Mouse (Mus musculus) forebrain, embryonic 12.5 days (tissue): Measurements from ENCODE around the gene Tmtc4. TPM values are rescaled to one million over a fixed set of nuclear protein-coding genes. Genes with fewer than 3 reads are reported as not detected.

Experiments used
- ATAC-seq: fragments of 200-750 bp; cut with Nextera tagmentation; 2 replicates; pipeline ENCODE4 v1.8.0; 2017; ENCODE audit warnings: moderate TSS enrichment; ENCODE audit not compliant: low FRiP score
- H3K27ac ChIP-seq: fragments of 300-500 bp; sonication (generic); 2 replicates; pipeline ENCODE4 v1.5.1; 2016; ENCODE audit warnings: mild to moderate bottlenecking
- H3K27me3 ChIP-seq: fragments of 300-500 bp; sonication (generic); 2 replicates; pipeline ENCODE4 v1.6.1; 2016; ENCODE audit warnings: mild to moderate bottlenecking
- H3K36me3 ChIP-seq: fragments of 300-500 bp; sonication (generic); replicated peaks from 2 replicates; pipeline ENCODE4 v1.6.1; 2016; ENCODE audit warnings: mild to moderate bottlenecking
- H3K4me1 ChIP-seq: fragments of 300-500 bp; sonication (generic); 2 replicates; pipeline ENCODE4 v1.6.1; 2016
- H3K4me2 ChIP-seq: fragments of 300-500 bp; sonication (generic); 2 replicates; pipeline ENCODE4 v1.6.1; 2016; ENCODE audit warnings: mild to moderate bottlenecking, moderate library complexity
- H3K4me3 ChIP-seq: fragments of 300-500 bp; sonication (generic); replicated peaks from 2 replicates; pipeline ENCODE4 v1.5.1; 2016; ENCODE audit warnings: mild to moderate bottlenecking
- H3K9ac ChIP-seq: fragments of 300-500 bp; sonication (generic); 2 replicates; pipeline ENCODE4 v1.6.1; 2016; ENCODE audit warnings: mild to moderate bottlenecking
- H3K9me3 ChIP-seq: fragments of 300-500 bp; sonication (generic); 2 replicates; pipeline ENCODE4 v1.6.1; 2016
- WGBS: fragments of 180-500 bp; shearing (Covaris S2); methylation state at CpG from one replicate; pipeline ENCODE4 v1.1.7; 2016; 5-methylcytosine and 5-hydroxymethylcytosine counted together
- polyA plus RNA-seq: library from polyadenylated mRNA; unstranded; fragments of >200 nt; fragmentation: Nextera tagmentation; extraction: Ambion mirVana; gene quantifications from 2 replicates; pipeline ENCODE4 v1.2.1, GENCODE M21; 2016

Tmtc4 gene
- polyA plus RNA-seq, 1 experiment from 2014 or later, result 37.3 TPM

DNA sequence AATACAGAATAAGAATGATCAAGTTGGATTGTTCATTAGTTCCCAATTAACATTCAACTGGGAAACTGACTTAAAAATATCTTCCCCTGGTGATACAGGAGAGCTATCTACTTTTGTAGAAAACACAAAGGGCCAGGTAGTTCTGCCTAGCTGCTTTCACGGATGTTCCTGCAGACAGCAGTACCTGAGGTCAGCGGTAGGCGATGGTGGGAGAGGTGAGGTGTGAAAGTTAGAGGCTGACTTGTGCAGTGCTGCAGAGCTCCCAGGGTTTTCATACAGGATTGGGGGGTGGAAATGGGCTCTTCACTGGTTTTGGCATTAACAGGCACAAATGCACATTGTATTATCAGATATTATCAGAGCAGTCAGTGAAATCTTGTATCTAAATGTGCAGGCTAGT, 106.0 kb downstream of the Tmtc4 start:
- Histone ChIP-seq H3K4me2 (no peak overlapping the region), H3K27me3 (peaks cover 35% of the 10 kb centered on the region), H3K27ac (no peak overlapping the region), H3K36me3 (no peaks in the 10 kb centered on the region), H3K9ac (no peak overlapping the region), H3K4me3 (no peak overlapping the region), H3K4me1 (peaks cover 29% of the 10 kb centered on the region), H3K9me3 (no peaks in the 10 kb centered on the region)
- WGBS, result 90% methylated on average over 3 of the region's 3 CpGs
- ATAC-seq, result no peak

DNA sequence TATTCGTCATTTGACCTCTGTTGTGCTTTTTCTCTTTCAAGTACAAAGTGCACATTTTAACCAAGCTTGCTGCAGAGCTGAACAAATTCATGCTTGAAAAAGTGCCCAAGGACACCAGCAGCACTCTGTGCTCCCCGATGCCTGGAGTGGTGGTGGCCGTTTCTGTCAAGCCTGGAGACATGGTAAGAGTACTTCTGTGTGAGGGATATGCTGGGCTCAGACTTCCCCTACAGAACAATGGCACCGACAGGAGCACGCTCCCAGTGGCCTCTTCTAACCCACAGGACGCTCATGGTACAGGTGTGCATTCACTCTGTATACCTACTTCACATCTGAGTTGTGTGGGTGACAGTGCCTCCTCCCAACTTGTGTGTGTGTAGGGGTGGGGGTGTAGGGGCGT, 107.1 kb downstream of the Tmtc4 start:
- Histone ChIP-seq H3K4me3 (no peak overlapping the region), H3K9me3 (no peaks in the 10 kb centered on the region), H3K4me1 (peaks cover 27% of the 10 kb centered on the region), H3K27me3 (peaks cover 38% of the 10 kb centered on the region), H3K4me2 (no peak overlapping the region), H3K36me3 (no peaks in the 10 kb centered on the region), H3K9ac (no peak overlapping the region), H3K27ac (no peak overlapping the region)
- WGBS, result 70% methylated on average over 7 of the region's 7 CpGs
- ATAC-seq, result no peak

DNA sequence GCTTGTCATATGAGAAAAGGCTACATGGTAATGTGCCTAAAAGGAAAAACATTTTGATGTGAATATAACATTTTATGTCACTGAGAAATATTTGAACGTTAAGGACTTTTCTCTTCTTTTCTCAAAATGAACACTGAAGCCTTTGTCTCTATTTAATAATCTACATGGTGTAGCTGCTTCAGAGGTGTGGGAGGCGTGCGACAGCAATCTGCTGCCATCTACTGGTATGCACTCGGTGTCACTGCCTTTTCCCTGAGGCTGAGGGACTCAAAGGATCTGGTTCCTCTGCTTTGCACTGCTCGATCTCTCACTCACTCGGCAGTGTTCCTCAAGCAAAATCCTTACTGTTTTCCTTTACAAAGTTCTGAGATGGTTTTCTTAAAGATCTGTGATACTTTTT, 107.7 kb downstream of the Tmtc4 start:
- Histone ChIP-seq H3K4me1 (peaks cover 23% of the 10 kb centered on the region), H3K9me3 (no peaks in the 10 kb centered on the region), H3K27ac (no peak overlapping the region), H3K4me3 (no peak overlapping the region), H3K36me3 (no peaks in the 10 kb centered on the region), H3K9ac (no peak overlapping the region), H3K27me3 (peaks cover 39% of the 10 kb centered on the region), H3K4me2 (no peak overlapping the region)
- 1% methylated on average over 6 of the region's 6 CpGs for WGBS
- peak; percentile 87 for ATAC-seq

DNA sequence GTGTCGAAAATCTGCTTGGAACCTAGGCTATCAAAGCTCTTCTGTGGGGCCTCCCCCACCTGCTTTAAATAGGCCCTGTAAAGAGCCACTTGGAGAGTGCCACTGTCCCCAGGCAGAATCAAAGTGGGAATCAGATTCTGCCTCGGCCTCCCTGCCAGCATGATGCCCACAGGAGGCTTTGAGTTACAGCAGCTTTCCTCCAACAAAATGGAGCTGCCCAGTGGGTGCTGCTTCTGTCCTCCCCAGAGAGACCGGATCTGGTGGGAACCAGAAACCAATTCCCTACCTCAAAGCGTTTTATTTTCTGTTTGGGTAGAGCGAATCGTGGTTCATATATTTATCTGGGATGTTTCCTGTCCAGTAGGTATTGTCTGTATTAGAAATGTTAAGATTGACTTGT, 108.2 kb downstream of the Tmtc4 start:
- Histone ChIP-seq H3K9ac (no peak overlapping the region), H3K36me3 (no peaks in the 10 kb centered on the region), H3K27ac (peak overlapping the region; percentile 61), H3K9me3 (no peaks in the 10 kb centered on the region), H3K4me1 (peaks cover 23% of the 10 kb centered on the region), H3K27me3 (peaks cover 44% of the 10 kb centered on the region), H3K4me2 (no peak overlapping the region), H3K4me3 (no peak overlapping the region)
- ATAC-seq, result peak; percentile 14; the same call in 1 of the 2 replicates
- WGBS, result 37% methylated on average over 6 of the region's 6 CpGs

DNA sequence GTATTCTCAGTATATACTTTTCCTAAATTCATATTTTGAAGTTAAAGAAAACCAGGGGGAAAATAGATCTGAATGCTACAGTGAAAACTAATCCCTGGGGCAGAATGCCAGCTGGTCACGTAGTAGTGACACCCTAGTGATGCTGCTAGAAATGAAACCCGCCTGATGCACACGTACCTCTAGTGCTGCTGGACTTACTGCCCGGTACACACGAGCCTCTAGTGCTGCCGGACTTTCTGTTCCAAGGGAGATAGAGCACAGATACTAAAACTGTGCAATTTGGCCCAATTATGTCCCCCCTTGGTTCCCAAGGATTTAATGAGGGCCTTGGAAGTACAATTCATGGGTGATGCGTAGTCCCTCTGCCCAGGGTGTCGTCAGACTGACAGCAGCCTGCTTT, 108.8 kb downstream of the Tmtc4 start:
- Histone ChIP-seq H3K36me3 (no peaks in the 10 kb centered on the region), H3K4me1 (peaks cover 23% of the 10 kb centered on the region), H3K9me3 (no peaks in the 10 kb centered on the region), H3K27ac (peak overlapping the region; percentile 61), H3K4me3 (no peak overlapping the region), H3K27me3 (peaks cover 44% of the 10 kb centered on the region), H3K9ac (no peak overlapping the region), H3K4me2 (no peak overlapping the region)
- 43% methylated on average over 8 of the region's 8 CpGs for WGBS
- no peak; the same call in 1 of the 2 replicates for ATAC-seq

DNA sequence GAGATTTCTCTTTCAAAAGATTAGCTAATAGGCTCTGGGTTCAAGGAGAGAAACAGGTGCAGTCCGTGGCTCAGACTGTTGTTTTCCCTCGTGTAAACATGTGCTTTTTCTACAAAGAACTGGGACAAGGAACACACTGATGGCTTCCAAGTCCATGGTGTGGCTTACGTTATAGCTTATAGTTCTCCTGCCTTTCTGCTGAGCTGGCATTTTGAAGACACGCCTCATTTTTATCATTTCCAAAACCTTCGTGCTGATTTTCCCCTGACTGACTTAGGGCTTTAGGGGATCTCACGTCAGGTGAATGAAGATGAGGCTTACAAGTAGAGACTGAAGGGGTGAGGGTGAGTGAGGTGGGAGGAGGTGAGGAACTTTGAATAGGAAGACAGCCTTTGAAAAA, 111.2 kb downstream of the Tmtc4 start:
- no peaks in the 10 kb centered on the region for H3K36me3 ChIP-seq
- H3K27ac ChIP-seq, result no peak overlapping the region
- H3K9ac ChIP-seq, result no peak overlapping the region
- peaks cover 46% of the 10 kb centered on the region for H3K27me3 ChIP-seq
- no peak for ATAC-seq
- 71% methylated on average over 6 of the region's 6 CpGs for whole genome bisulfite sequencing
- no peak overlapping the region; the same call in 1 of the 2 replicates for H3K4me2 ChIP-seq
- peaks cover 25% of the 10 kb centered on the region for H3K4me1 ChIP-seq
- no peaks in the 10 kb centered on the region for H3K9me3 ChIP-seq
- H3K4me3 ChIP-seq, result no peak overlapping the region

DNA sequence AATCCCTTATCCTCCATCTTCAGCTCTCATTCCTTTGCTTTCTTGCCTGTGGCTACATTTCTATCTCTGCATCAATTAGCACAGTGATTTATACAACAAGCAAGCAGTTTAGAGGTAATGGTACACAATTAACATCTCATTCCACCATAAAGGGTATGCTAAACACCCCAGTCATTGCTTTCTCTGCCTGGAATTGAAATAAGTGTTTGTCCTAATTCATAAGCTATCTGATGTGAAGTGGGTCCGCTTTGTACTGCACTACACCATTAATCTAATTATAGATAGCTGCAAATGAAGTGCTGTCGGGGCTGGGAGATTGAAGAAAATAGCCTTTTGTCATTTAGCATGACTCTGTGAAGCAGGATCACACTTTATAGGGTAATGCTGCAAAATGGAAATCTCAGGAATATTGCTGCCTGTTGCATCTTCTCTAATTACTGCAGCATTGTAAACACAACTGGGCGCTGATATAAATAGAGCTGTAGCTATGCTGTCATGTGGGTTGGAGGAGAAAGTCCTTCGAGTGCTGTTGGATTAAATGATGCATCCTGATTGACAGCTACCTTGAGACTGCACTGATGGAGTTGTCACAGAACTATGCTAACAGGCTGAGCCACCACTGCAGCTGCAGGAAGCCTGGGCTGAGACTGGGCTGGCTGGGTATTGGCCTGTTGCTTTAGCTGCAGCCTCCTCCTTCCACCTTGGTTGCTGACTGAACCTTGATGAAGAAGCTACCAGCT, 111.8 kb downstream of the Tmtc4 start:
- H3K36me3 ChIP-seq, result no peaks in the 10 kb centered on the region
- H3K9ac ChIP-seq, result no peak overlapping the region
- no peak overlapping the region for H3K27ac ChIP-seq
- WGBS, result 15% methylated on average over 4 of the region's 4 CpGs
- H3K4me1 ChIP-seq, result peaks cover 25% of the 10 kb centered on the region
- no peaks in the 10 kb centered on the region for H3K9me3 ChIP-seq
- no peak overlapping the region; the same call in 1 of the 2 replicates for H3K4me2 ChIP-seq
- ATAC-seq, result peak; percentile 73
- peaks cover 48% of the 10 kb centered on the region for H3K27me3 ChIP-seq
- no peak overlapping the region for H3K4me3 ChIP-seq

DNA sequence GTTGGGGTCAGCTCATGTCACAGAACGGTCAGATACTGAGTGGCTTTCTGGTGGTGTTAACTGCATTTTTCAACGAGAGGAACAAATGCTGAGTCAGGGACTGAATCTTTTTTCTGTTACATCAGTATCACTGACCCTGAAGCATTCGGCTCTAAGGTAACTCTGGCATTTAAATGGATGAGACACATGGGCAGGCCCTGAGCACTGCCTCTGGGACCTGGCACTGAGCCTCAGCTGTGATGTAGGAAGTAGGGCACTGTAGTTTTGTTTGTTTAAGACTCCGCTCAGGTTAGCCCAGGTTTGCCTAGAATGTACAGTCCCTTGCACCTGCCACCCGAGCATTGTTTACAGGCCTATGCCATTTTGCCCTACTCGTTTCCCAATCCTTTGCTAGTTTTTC, 114.0 kb downstream of the Tmtc4 start:
- H3K4me3 ChIP-seq, result no peak overlapping the region
- H3K27me3 ChIP-seq, result peaks cover 42% of the 10 kb centered on the region
- no peak overlapping the region for H3K4me2 ChIP-seq
- peaks cover 14% of the 10 kb centered on the region for H3K4me1 ChIP-seq
- no peaks in the 10 kb centered on the region for H3K36me3 ChIP-seq
- H3K27ac ChIP-seq, result no peak overlapping the region
- H3K9me3 ChIP-seq, result no peaks in the 10 kb centered on the region
- WGBS, result 77% methylated on average over 6 of the region's 6 CpGs
- no peak overlapping the region for H3K9ac ChIP-seq
- ATAC-seq, result no peak

Other genes with a start within 250 kb of the Tmtc4 start
- 4.6 and 6.3 TPM in 2 replicates for gene Ggact, start 70.3 kb downstream of the Tmtc4 start, polyA plus RNA-seq